In genomic region chr3:84673552-84673951, GRCm38 (mm10) we compare ENCODE assay signal across 22 mouse cellular contexts. TPM values are rescaled to one million over a fixed set of nuclear protein-coding genes. Genes with fewer than 3 reads are reported as not detected.
DNase-seq lines count a peak whose midpoint lies in the region; ATAC-seq and TF ChIP-seq lines count a peak whose summit lies in the region.
"Had no signal": no experiment of that assay in that cellular context is flagged by ENCODE, and none has a peak within 500 bp of the region (broad histone marks: within the 10 kb centered on the region; RNA-seq: fewer than 3 reads in every experiment).

No protein-coding gene starts in this region.

- no peak for TF ChIP-seq CTCF in small intestine, adult 2 months (IDR thresholded peaks at IDR 0.05; ENCODE audit: extremely low read depth, insufficient read length, insufficient replicate concordance, low read depth, low read length)

- peak; percentile 45 for ATAC-seq in CD4-positive, CD25-positive, alpha-beta regulatory T cell, adult 4 months
- ATAC-seq: activated CD4-positive, CD25-positive, alpha-beta regulatory T cell, adult 4 months; forebrain, embryonic 13.5 days; forebrain, postnatal 0 days; hindbrain, postnatal 0 days; Patski had no signal

- no peaks in the 10 kb centered on the region for H3K27me3 ChIP-seq in small intestine, adult 2 months (ENCODE audit: control insufficient read depth, insufficient read depth, low read length)
- H3K27me3 ChIP-seq: embryonic facial prominence, embryonic 13.5 days; forebrain, embryonic 13.5 days; heart, embryonic 15.5 days; hindbrain, embryonic 13.5 days had no signal

- no peaks in the 10 kb centered on the region; the same call in 1 of the 2 replicates for H3K4me1 ChIP-seq in small intestine, adult 2 months (ENCODE audit: control insufficient read depth, insufficient read depth, insufficient read length, low read length)
- H3K4me1 ChIP-seq: embryonic facial prominence, embryonic 13.5 days; forebrain, embryonic 13.5 days; hindbrain, embryonic 13.5 days had no signal

- WGBS in small intestine, adult 2 months, result 91% methylated on average over 6 of the region's 6 CpGs

- H3K4me3 ChIP-seq in small intestine, adult 2 months (ENCODE audit: low read depth, low read length), result no peak overlapping the region
- H3K4me3 ChIP-seq: embryonic facial prominence, embryonic 13.5 days; forebrain, embryonic 13.5 days; heart, adult 2 months; heart, embryonic 15.5 days; hindbrain, embryonic 13.5 days had no signal

- DNase-seq in spleen, adult 18-20 months, result peak; percentile 54 to 61
- no peak for DNase-seq in spleen, adult 12 weeks (ENCODE audit: low spot score)
- DNase-seq in right cerebral cortex, postnatal 14 days, result no peak
- no peak for DNase-seq in urinary bladder, postnatal 4 days (ENCODE audit: low spot score in 2 of 2)
- no peak for DNase-seq in cerebellum, postnatal 4 days (ENCODE audit: low spot score in 2 of 2)
- DNase-seq: adrenal gland, postnatal 25 days; cerebellum, adult 18-20 months; cerebellum, adult 9-11 months; embryo, embryonic 11 days; forebrain, postnatal 0 days; gastrocnemius, postnatal 14 days; heart, adult 2 months; heart, postnatal 14 days had no signal

- no peak for TF ChIP-seq POLR2A in small intestine, adult 2 months (IDR thresholded peaks at IDR 0.05; ENCODE audit: low read depth, low read length)

- peak overlapping the region; percentile 22; the same call in 1 of the 2 replicates for H3K27ac ChIP-seq in small intestine, adult 2 months (ENCODE audit: insufficient read depth, low read depth, low read length)
- H3K27ac ChIP-seq: embryonic facial prominence, embryonic 13.5 days; forebrain, embryonic 13.5 days; heart, adult 2 months; heart, embryonic 15.5 days; hindbrain, embryonic 13.5 days; hindbrain, postnatal 0 days had no signal

- no peaks in the 10 kb centered on the region for H3K36me3 ChIP-seq in small intestine, adult 2 months (ENCODE audit: control insufficient read depth, insufficient read depth, low read length)
- H3K36me3 ChIP-seq: embryonic facial prominence, embryonic 13.5 days; heart, embryonic 15.5 days; hindbrain, embryonic 13.5 days had no signal

RNA-seq across cellular contexts. Expression of gene Tmem154, which starts 7.6 kb away (rescaled TPM):
- polyA plus RNA-seq in CD4-positive, CD25-positive, alpha-beta regulatory T cell, adult 4 months (2017; shearing (Covaris generic)), result 100 to 1,000 TPM; 140 to 141 TPM
- 1.5 and 2.0 TPM in 2 replicates for polyA plus RNA-seq in small intestine, adult 2 months (2012; rRNA removed)

Comparison
In these comparisons a context has a peak if more than half of its experiments do, and no peak if none do; other contexts are left out.
1. DNase-seq: peak in spleen, adult 18-20 months (2 of 2); none in spleen, adult 12 weeks (single experiment), right cerebral cortex, postnatal 14 days (single experiment), urinary bladder, postnatal 4 days (0 of 2) and cerebellum, postnatal 4 days (0 of 2).
2. RNA of gene Tmem154, which starts 7.6 kb away (polyA plus RNA-seq): 140 to 141 TPM in CD4-positive, CD25-positive, alpha-beta regulatory T cell, adult 4 months; 1.5 to 2.0 TPM in small intestine, adult 2 months; every median in the first group is over 10 times any median in the second.